Mouse (Mus musculus) kidney, postnatal 10 days (tissue): ENCODE data around the gene 1110002E22Rik.

ENCODE experiments used
- DNase-seq: peaks from one replicate; pipeline ENCODE4 v3.0.0; 2021; ENCODE audit warnings: mixed read lengths

Gene 1110002E22Rik

GRCm38 (mm10) chr3:138064732-138065645 lies at the start of gene 1110002E22Rik:
Gene 1110002E22Rik, plus strand, starts transcription at chr3:138065052.
- no peak for DNase-seq

GRCm38 (mm10) chr3:138016810-138017209 lies 48.0 kb upstream of the 1110002E22Rik start:
- no peak for DNase-seq

- no peak for DNase-seq
Observed at GRCm38 (mm10) chr3:138022003-138022402, 42.8 kb upstream of the 1110002E22Rik start.

GRCm38 (mm10) chr3:138022651-138023050 lies 42.2 kb upstream of the 1110002E22Rik start:
- no peak for DNase-seq

- peak; percentile 18 for DNase-seq
Observed at GRCm38 (mm10) chr3:138026286-138026685, 38.6 kb upstream of the 1110002E22Rik start.

- no peak for DNase-seq
Observed at GRCm38 (mm10) chr3:138027575-138028362, 37.1 kb upstream of the 1110002E22Rik start.

GRCm38 (mm10) chr3:138029351-138029750 lies 35.5 kb upstream of the 1110002E22Rik start:
- no peak for DNase-seq

GRCm38 (mm10) chr3:138030563-138030962 lies 34.3 kb upstream of the 1110002E22Rik start:
- no peak for DNase-seq

- no peak for DNase-seq
Observed at GRCm38 (mm10) chr3:138033986-138034385, 30.9 kb upstream of the 1110002E22Rik start.

- DNase-seq, result no peak
Observed at GRCm38 (mm10) chr3:138040938-138041337, 23.9 kb upstream of the 1110002E22Rik start.

GRCm38 (mm10) chr3:138041591-138042301 lies 23.1 kb upstream of the 1110002E22Rik start:
- DNase-seq, result no peak

- DNase-seq, result no peak
Observed at GRCm38 (mm10) chr3:138043316-138043715, 21.5 kb upstream of the 1110002E22Rik start.

- no peak for DNase-seq
Observed at GRCm38 (mm10) chr3:138049555-138049954, 15.3 kb upstream of the 1110002E22Rik start.

GRCm38 (mm10) chr3:138050772-138051171 lies 14.1 kb upstream of the 1110002E22Rik start:
- no peak for DNase-seq

GRCm38 (mm10) chr3:138051431-138051830 lies 13.4 kb upstream of the 1110002E22Rik start:
- no peak for DNase-seq

- DNase-seq, result no peak
Observed at GRCm38 (mm10) chr3:138053969-138054368, 10.9 kb upstream of the 1110002E22Rik start.

- no peak for DNase-seq
Observed at GRCm38 (mm10) chr3:138056976-138057375, 7.9 kb upstream of the 1110002E22Rik start.

- no peak for DNase-seq
Observed at GRCm38 (mm10) chr3:138058226-138058625, 6.6 kb upstream of the 1110002E22Rik start.

- no peak for DNase-seq
Observed at GRCm38 (mm10) chr3:138060429-138060828, 4.4 kb upstream of the 1110002E22Rik start.

GRCm38 (mm10) chr3:138061205-138061911 lies 3.5 kb upstream of the 1110002E22Rik start:
- DNase-seq, result no peak

GRCm38 (mm10) chr3:138062673-138063072 lies 2.2 kb upstream of the 1110002E22Rik start:
- DNase-seq, result no peak

- peak; percentile 77 for DNase-seq
Observed at GRCm38 (mm10) chr3:138063731-138064329, 1.0 kb upstream of the 1110002E22Rik start.
